Mouse (Mus musculus) heart, embryonic 10.5 days (tissue): ENCODE measurements around the gene 1700020N01Rik. TPM values are rescaled to one million over a fixed set of nuclear protein-coding genes. Genes with fewer than 3 reads are reported as not detected.

Source experiments
- DNase-seq: peaks from one replicate; pipeline ENCODE4 v3.0.0-alpha.2; 2017; ENCODE audit warnings: low spot score
- H3K27ac ChIP-seq: fragments of 300-500 bp; sonication (generic); 2 replicates; pipeline ENCODE4 v1.5.1; 2016; ENCODE audit warnings: mild to moderate bottlenecking
- H3K27me3 ChIP-seq: fragments of 300-500 bp; sonication (generic); 2 replicates; pipeline ENCODE4 v1.6.1; 2016; ENCODE audit warnings: mild to moderate bottlenecking; ENCODE audit not compliant: poor library complexity, insufficient read depth, severe bottlenecking
- H3K36me3 ChIP-seq: fragments of 300-500 bp; sonication (generic); 2 replicates; pipeline ENCODE4 v1.6.1; 2016; ENCODE audit warnings: mild to moderate bottlenecking, moderate library complexity
- H3K4me1 ChIP-seq: fragments of 300-500 bp; sonication (generic); 2 replicates; pipeline ENCODE4 v1.6.1; 2016; ENCODE audit warnings: mild to moderate bottlenecking
- H3K4me3 ChIP-seq: fragments of 300-500 bp; sonication (generic); 2 replicates; pipeline ENCODE4 v1.5.1; 2016; ENCODE audit warnings: mild to moderate bottlenecking, moderate library complexity
- H3K9me3 ChIP-seq: fragments of 300-500 bp; sonication (generic); 2 replicates; pipeline ENCODE4 v1.6.1; 2016; ENCODE audit warnings: mild to moderate bottlenecking, moderate library complexity
- WGBS: fragments of 180-500 bp; shearing (Covaris S2); methylation state at CpG from one replicate; pipeline ENCODE4 v1.1.7; 2016; 5-methylcytosine and 5-hydroxymethylcytosine counted together
- polyA plus RNA-seq: library from polyadenylated mRNA; unstranded; fragments of >200 nt; fragmentation: Nextera tagmentation; extraction: Ambion mirVana; gene quantifications from 2 replicates; pipeline ENCODE4 v1.2.1, GENCODE M21; 2016

The 1700020N01Rik gene
- 0.14 and 0.29 TPM in 2 replicates for polyA plus RNA-seq

GRCm38 (mm10) chr10:21592896-21593380, at the start of gene 1700020N01Rik:
Gene 1700020N01Rik, plus strand, starts transcription at chr10:21593145.
- Histone ChIP-seq H3K4me1 (no peaks in the 10 kb centered on the region), H3K36me3 (no peaks in the 10 kb centered on the region), H3K27me3 (no peaks in the 10 kb centered on the region), H3K9me3 (no peaks in the 10 kb centered on the region), H3K4me3 (no peak within 1 kb of the TSS), H3K27ac (no peak within 1 kb of the TSS)
- DNase-seq, result no peak
- 89% methylated on average over 22 of the region's 22 CpGs for WGBS

- Histone ChIP-seq H3K4me3 (no peak overlapping the region), H3K36me3 (no peaks in the 10 kb centered on the region), H3K9me3 (no peaks in the 10 kb centered on the region), H3K27ac (no peak overlapping the region), H3K4me1 (peaks cover 4% of the 10 kb centered on the region), H3K27me3 (no peaks in the 10 kb centered on the region)
- no peak for DNase-seq
- 67% methylated on average over 3 of the region's 3 CpGs for whole genome bisulfite sequencing
These were observed 49.2 kb upstream of the 1700020N01Rik start for GRCm38 (mm10) chr10:21543576-21544278.

- no peak for DNase-seq
- no peaks in the 10 kb centered on the region for H3K36me3 ChIP-seq
- H3K27ac ChIP-seq, result no peak overlapping the region
- WGBS, result 79% methylated on average over 4 of the region's 4 CpGs
- H3K9me3 ChIP-seq, result no peaks in the 10 kb centered on the region
- no peaks in the 10 kb centered on the region for H3K27me3 ChIP-seq
- H3K4me3 ChIP-seq, result no peak overlapping the region
- peaks cover 9% of the 10 kb centered on the region for H3K4me1 ChIP-seq
These were observed 48.2 kb upstream of the 1700020N01Rik start for GRCm38 (mm10) chr10:21544721-21545120.

- WGBS, result 39% methylated on average over 6 of the region's 6 CpGs
- no peak overlapping the region for H3K27ac ChIP-seq
These were observed 47.5 kb upstream of the 1700020N01Rik start for GRCm38 (mm10) chr10:21545446-21545845.

GRCm38 (mm10) chr10:21548871-21549505, 44.0 kb upstream of the 1700020N01Rik start:
- DNase-seq, result no peak
- 66% methylated on average over 9 of the region's 9 CpGs for WGBS
- no peak overlapping the region for H3K4me3 ChIP-seq
- no peaks in the 10 kb centered on the region for H3K36me3 ChIP-seq
- H3K9me3 ChIP-seq, result no peaks in the 10 kb centered on the region
- H3K27me3 ChIP-seq, result no peaks in the 10 kb centered on the region
- H3K4me1 ChIP-seq, result peaks cover 20% of the 10 kb centered on the region
- no peak overlapping the region for H3K27ac ChIP-seq

More at GRCm38 (mm10) chr10:21545446-21545845, 47.5 kb upstream of the 1700020N01Rik start:
- no peaks in the 10 kb centered on the region for H3K36me3 ChIP-seq
- DNase-seq, result no peak
- H3K4me1 ChIP-seq, result peaks cover 9% of the 10 kb centered on the region
- no peak overlapping the region for H3K4me3 ChIP-seq
- no peaks in the 10 kb centered on the region for H3K9me3 ChIP-seq
- no peaks in the 10 kb centered on the region for H3K27me3 ChIP-seq

GRCm38 (mm10) chr10:21552967-21553682, 39.8 kb upstream of the 1700020N01Rik start:
- H3K27ac ChIP-seq, result no peak overlapping the region
- H3K4me3 ChIP-seq, result no peak overlapping the region
- H3K9me3 ChIP-seq, result no peaks in the 10 kb centered on the region
- no peaks in the 10 kb centered on the region for H3K36me3 ChIP-seq
- WGBS, result 87% methylated on average over 8 of the region's 8 CpGs
- H3K27me3 ChIP-seq, result no peaks in the 10 kb centered on the region
- no peak for DNase-seq
- peaks cover 17% of the 10 kb centered on the region for H3K4me1 ChIP-seq

GRCm38 (mm10) chr10:21553683-21554035, 39.3 kb upstream of the 1700020N01Rik start:
- Histone ChIP-seq H3K9me3 (no peaks in the 10 kb centered on the region), H3K36me3 (no peaks in the 10 kb centered on the region), H3K27ac (no peak overlapping the region), H3K4me3 (no peak overlapping the region), H3K4me1 (peaks cover 17% of the 10 kb centered on the region), H3K27me3 (no peaks in the 10 kb centered on the region)
- 83% methylated on average over 4 of the region's 4 CpGs for WGBS
- no peak for DNase-seq

GRCm38 (mm10) chr10:21554896-21555580, 37.9 kb upstream of the 1700020N01Rik start:
- H3K27me3 ChIP-seq, result no peaks in the 10 kb centered on the region
- H3K4me3 ChIP-seq, result no peak overlapping the region
- peaks cover 14% of the 10 kb centered on the region; the same call in 1 of the 2 replicates for H3K4me1 ChIP-seq
- 81% methylated on average over 11 of the region's 11 CpGs for WGBS
- H3K27ac ChIP-seq, result no peak overlapping the region
- H3K9me3 ChIP-seq, result no peaks in the 10 kb centered on the region
- no peak for DNase-seq
- H3K36me3 ChIP-seq, result no peaks in the 10 kb centered on the region

- Histone ChIP-seq H3K9me3 (no peaks in the 10 kb centered on the region), H3K4me1 (0 out of 2 replicates have a peak, but pooled peaks cover 5% of the 10 kb centered on the region), H3K36me3 (no peaks in the 10 kb centered on the region), H3K4me3 (no peak overlapping the region), H3K27ac (no peak overlapping the region), H3K27me3 (no peaks in the 10 kb centered on the region)
- no peak for DNase-seq
- 77% methylated on average over 15 of the region's 15 CpGs for WGBS
These were observed 33.2 kb upstream of the 1700020N01Rik start for GRCm38 (mm10) chr10:21559769-21560168.

GRCm38 (mm10) chr10:21561181-21561580, 31.8 kb upstream of the 1700020N01Rik start:
- no peaks in the 10 kb centered on the region for H3K36me3 ChIP-seq
- H3K27me3 ChIP-seq, result no peaks in the 10 kb centered on the region
- H3K9me3 ChIP-seq, result no peaks in the 10 kb centered on the region
- no peak overlapping the region for H3K27ac ChIP-seq
- H3K4me3 ChIP-seq, result no peak overlapping the region
- peaks cover 5% of the 10 kb centered on the region; the same call in 1 of the 2 replicates for H3K4me1 ChIP-seq
- no peak for DNase-seq
- WGBS, result 81% methylated on average over 1 of the region's 1 CpGs

- H3K9me3 ChIP-seq, result no peaks in the 10 kb centered on the region
- 86% methylated on average over 2 of the region's 2 CpGs for WGBS
- H3K27me3 ChIP-seq, result no peaks in the 10 kb centered on the region
- no peak overlapping the region for H3K27ac ChIP-seq
- peaks cover 5% of the 10 kb centered on the region; the same call in 1 of the 2 replicates for H3K4me1 ChIP-seq
- no peak overlapping the region for H3K4me3 ChIP-seq
- no peaks in the 10 kb centered on the region for H3K36me3 ChIP-seq
- no peak for DNase-seq
These were observed 29.5 kb upstream of the 1700020N01Rik start for GRCm38 (mm10) chr10:21563446-21563845.

GRCm38 (mm10) chr10:21564189-21564588, 28.8 kb upstream of the 1700020N01Rik start:
- Histone ChIP-seq H3K4me3 (no peak overlapping the region), H3K4me1 (peaks cover 5% of the 10 kb centered on the region; the same call in 1 of the 2 replicates), H3K9me3 (no peaks in the 10 kb centered on the region), H3K27ac (no peak overlapping the region), H3K27me3 (no peaks in the 10 kb centered on the region), H3K36me3 (no peaks in the 10 kb centered on the region)
- DNase-seq, result no peak
- 91% methylated on average over 5 of the region's 5 CpGs for WGBS
